Mouse (Mus musculus): ENCODE measurements around the gene Cdc26. TPM values are rescaled to one million over a fixed set of nuclear protein-coding genes. Genes with fewer than 3 reads are reported as not detected.

Gene Cdc26
- polyA plus RNA-seq, 1 experiment from 2014 or later = 54.2 TPM

DNA sequence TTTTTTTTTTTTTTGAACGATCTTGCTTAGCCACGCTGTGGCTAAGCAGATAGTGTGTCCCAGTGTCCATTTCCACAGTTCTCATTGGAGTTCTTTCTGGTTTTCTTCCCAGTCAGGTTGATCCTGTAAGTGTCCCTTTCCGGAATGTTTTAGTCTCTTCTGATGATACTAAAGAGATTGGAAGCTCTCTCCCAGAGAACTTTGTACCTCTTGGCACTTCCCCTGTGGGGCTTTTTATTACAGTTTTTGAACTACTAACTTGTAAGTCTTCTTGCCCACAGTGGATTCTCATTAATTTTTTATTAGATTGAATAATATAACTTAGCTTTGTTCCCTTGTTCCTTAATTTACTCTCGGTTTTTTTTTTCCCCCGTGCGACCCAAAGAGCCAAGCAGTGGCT, 46.9 kb downstream of the Cdc26 start:
- Histone ChIP-seq H3K36me3 (ENCODE audit: inconsistent target) (no peaks in the 10 kb centered on the region), H3K79me2 (ENCODE audit: inconsistent target) (peaks cover 86% of the 10 kb centered on the region), H3K27ac (peak overlapping the region; percentile 73), H3K4me3 (ENCODE audit: inconsistent target) (peak overlapping the region; percentile 94)
- 27% methylated on average over 6 of the region's 6 CpGs for WGBS (ENCODE audit: missing documents)

DNA sequence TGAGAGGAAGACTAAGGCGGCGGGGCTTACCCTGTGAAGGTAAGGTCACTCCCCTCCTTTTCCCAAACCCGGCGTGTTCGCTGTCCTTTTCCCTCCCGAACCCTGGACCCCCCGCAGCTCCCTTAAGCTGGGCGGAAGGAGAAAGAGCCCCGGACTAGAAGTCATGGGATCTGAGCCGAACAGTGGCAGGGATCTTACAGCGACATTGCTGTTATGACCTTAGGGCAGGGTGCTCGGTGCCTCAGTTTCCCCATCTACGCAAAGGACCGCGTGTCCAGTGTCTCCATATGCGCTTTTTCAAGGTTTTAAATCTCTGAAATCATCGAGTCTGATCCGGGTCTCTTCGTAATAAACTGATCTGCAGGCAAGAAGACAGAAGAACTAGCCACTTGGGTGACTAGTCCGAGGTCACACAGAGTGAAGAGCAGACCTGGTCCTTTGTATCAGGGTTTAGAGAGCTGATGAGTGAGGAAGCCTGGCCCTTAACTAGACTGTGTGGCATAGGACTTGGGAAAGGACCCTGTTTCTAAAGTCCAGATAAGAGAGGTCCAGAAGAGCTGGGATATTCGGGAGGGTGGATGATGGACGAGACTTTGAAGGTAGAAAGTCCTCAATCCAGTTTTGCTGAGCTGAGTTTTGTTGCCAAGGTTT, 47.5 kb downstream of the Cdc26 start:
- WGBS (ENCODE audit: missing documents) = 2% methylated on average over 21 of the region's 22 CpGs
- no peaks in the 10 kb centered on the region for H3K36me3 ChIP-seq (ENCODE audit: inconsistent target)
- H3K79me2 ChIP-seq (ENCODE audit: inconsistent target) = peaks cover 86% of the 10 kb centered on the region
- H3K27ac ChIP-seq = peak overlapping the region; percentile 73
- H3K4me3 ChIP-seq (ENCODE audit: inconsistent target) = peak overlapping the region; percentile 94

DNA sequence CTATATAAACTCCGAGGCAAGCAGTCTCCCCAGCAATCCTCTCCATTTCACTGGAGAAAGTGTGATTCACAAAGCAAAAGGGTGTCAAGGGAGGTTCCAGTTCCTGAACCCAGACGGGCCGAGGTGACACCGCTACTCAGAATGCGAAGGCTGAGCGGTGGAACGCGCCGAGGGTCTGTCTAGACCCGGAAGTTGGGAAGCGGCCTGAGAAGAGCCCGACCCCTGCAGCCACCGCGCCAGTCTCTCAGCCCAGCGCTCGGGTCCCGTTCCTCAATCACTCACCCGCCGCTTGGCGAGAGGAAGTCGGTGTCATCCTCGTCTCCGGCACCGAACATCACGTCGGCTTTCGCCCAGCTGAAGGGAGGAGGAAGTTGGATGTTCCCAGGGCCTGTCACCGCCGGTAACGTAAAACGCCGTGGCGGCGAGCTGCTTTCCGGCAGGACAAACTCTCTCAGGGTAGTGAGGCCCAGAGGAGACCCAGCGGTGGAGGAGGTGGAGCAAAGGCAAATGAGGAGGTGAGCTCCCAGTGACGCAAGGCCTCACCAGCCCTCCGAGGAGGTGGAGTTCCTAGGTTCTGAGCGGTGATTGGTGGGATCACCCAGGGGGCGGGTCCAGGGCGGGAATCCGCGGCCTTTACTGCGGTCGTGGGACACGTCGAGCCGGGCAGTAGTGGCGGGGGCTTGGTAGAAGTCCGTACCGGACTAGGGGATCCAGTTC, 48.2 kb downstream of the Cdc26 start, which contains the start of the genes Fkbp15 and Slc31a1:
Gene Fkbp15, minus strand, starts transcription at position 461 of the 717 bp plus-strand sequence.
Gene Slc31a1, plus strand, starts transcription at position 640 of the 717 bp plus-strand sequence.
- Histone ChIP-seq H3K79me2 (ENCODE audit: inconsistent target) (peaks cover 86% of the 10 kb centered on the region), H3K4me3 (ENCODE audit: inconsistent target) (peak within 1 kb of the TSS; percentile 94), H3K27ac (peak within 1 kb of the TSS; percentile 94), H3K36me3 (ENCODE audit: inconsistent target) (no peaks in the 10 kb centered on the region)
- under 1% methylated on average over 40 of the region's 51 CpGs for WGBS (ENCODE audit: missing documents)

DNA sequence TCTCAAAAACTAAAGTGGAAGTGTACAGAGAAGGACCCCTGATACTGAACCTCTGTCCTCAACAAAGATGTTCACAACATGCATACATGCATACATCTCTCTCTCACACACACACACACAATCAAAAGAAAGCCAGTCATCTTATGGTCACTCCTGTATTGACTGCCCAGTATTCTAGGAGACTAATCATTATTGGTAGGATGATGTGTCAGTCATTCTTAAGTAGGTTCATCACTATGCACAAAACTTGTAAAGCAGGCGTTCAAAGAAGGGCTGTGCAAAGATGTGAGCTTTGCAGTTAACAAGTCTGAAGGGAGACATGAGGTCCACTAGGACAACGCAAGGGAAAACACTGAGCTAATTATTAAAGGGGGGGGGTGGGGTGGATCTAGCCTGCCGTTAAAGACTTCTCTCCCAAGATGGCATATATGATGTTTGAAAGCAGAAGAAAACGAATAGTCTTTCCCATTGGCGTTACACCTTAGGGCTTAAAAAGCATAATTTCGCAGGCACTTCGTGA, 49.1 kb downstream of the Cdc26 start:
- peak overlapping the region; percentile 94 for H3K27ac ChIP-seq
- WGBS (ENCODE audit: missing documents) = 23% methylated on average over 6 of the region's 7 CpGs
- peaks cover 86% of the 10 kb centered on the region for H3K79me2 ChIP-seq (ENCODE audit: inconsistent target)
- peak overlapping the region; percentile 94 for H3K4me3 ChIP-seq (ENCODE audit: inconsistent target)
- no peaks in the 10 kb centered on the region for H3K36me3 ChIP-seq (ENCODE audit: inconsistent target)

DNA sequence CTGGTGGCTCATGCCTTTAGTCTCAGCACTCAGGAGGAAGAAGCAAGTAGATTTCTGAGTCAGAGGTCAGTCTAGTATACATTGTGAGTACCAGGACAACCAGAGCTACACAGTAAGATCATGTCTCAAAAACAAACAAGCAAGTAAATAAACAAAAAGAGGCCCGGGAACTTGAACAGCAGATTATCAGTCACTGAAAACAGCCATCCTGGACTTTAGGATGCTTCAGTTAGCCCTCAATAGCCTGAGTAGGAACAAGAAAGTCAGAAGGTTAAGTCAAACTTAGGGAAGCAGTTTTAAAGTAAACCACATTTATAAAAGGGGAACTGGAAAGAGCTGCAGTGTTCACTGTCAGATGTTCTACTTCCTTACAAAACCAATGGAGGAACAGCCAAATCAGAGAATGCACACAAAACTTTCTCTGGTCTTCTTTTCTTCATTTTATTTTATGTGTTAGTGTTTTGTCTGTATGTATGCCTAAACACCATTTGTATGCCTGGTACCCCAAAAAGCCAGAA, 50.8 kb downstream of the Cdc26 start:
- H3K27ac ChIP-seq = peak overlapping the region; percentile 94
- peaks cover 2% of the 10 kb centered on the region; the same call in 1 of the 2 replicates for H3K36me3 ChIP-seq (ENCODE audit: inconsistent target)
- H3K79me2 ChIP-seq (ENCODE audit: inconsistent target) = peaks cover 86% of the 10 kb centered on the region
- no peak overlapping the region for H3K4me3 ChIP-seq (ENCODE audit: inconsistent target)
- 0% methylated on average over 1 of the region's 1 CpGs for WGBS (ENCODE audit: missing documents)

DNA sequence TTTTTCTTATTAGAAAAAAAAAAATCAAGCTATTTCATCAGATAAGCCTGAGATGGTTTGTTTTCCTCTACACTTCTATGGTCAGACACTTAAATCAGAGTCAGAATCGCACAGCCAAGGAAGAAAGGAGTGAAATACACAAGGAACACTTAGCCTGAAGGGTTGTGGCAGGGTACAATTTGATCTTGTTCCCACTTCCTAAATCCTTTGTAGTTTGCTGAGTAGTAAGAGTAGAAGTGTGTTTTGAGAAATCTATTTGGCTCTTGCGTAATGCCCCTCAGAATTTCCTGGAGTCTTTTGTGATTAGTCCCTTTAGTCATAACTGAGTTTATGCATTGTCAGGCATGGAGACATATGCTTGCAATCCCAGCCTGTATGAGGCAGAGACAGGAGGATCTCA, 59.1 kb downstream of the Cdc26 start:
- peak overlapping the region; percentile 73 for H3K27ac ChIP-seq
- WGBS (ENCODE audit: missing documents) = 23% methylated on average over 2 of the region's 2 CpGs
- no peak overlapping the region for H3K4me3 ChIP-seq (ENCODE audit: inconsistent target)
- H3K79me2 ChIP-seq (ENCODE audit: inconsistent target) = peaks cover 88% of the 10 kb centered on the region
- peaks cover 34% of the 10 kb centered on the region for H3K36me3 ChIP-seq (ENCODE audit: inconsistent target)

DNA sequence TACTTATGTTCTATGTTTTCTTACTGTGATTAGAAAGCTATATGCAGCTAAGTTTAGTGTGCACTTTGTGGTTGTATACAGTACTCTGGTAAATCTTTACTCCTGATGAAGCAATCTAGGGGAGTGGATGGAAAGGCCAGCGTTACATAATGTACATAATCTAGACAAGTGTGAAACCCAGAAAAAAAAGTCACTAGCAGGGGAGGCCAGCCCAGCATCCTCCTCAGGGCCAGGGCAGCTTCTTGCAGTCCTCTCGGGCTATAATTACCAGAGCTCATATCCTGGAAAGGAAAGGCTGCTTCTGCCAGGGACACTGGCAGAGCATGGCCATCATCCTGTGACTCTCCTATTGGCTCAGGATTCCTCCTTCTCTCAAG, 60.1 kb downstream of the Cdc26 start:
- 36% methylated on average over 2 of the region's 2 CpGs for WGBS (ENCODE audit: missing documents)
- H3K4me3 ChIP-seq (ENCODE audit: inconsistent target) = no peak overlapping the region
- H3K27ac ChIP-seq = peak overlapping the region; percentile 73
- peaks cover 45% of the 10 kb centered on the region for H3K36me3 ChIP-seq (ENCODE audit: inconsistent target)
- peaks cover 88% of the 10 kb centered on the region for H3K79me2 ChIP-seq (ENCODE audit: inconsistent target)

DNA sequence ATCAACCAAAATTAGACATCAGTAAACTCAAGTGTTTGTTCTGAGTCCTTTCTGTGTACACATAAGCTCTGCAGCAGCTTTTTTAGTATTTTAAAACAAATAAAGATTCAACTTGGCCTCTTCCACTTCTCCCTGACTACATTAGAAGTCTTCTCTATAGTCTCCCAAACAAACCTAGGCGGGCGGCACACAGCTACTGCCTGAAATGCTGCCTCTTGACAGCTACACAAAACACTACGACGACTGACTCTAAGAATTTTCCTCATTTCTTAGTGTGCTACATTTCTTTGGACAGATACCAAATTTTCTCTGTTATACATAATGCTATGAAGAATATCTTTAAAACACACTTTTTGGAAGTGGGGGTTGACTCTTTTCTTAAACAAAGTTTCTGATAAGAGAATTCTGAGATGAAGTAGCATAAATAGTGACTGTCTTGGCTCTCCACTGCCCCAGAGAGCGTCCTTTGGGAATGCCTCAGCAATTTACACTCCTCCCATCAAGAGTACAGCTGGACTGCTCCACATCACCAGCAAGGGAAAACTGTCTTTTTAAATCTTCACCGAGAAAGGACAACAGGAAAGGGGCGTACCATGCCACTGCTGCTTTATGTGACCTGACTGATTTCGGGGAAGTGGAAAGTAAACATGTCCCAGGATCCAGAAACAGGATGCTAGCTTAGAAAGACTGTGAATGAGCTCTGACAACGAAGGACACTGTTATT, 60.7 kb downstream of the Cdc26 start:
- 67% methylated on average over 9 of the region's 9 CpGs for WGBS (ENCODE audit: missing documents)
- Histone ChIP-seq H3K4me3 (ENCODE audit: inconsistent target) (no peak overlapping the region), H3K27ac (peak overlapping the region; percentile 73), H3K36me3 (ENCODE audit: inconsistent target) (peaks cover 49% of the 10 kb centered on the region), H3K79me2 (ENCODE audit: inconsistent target) (peaks cover 88% of the 10 kb centered on the region)

DNA sequence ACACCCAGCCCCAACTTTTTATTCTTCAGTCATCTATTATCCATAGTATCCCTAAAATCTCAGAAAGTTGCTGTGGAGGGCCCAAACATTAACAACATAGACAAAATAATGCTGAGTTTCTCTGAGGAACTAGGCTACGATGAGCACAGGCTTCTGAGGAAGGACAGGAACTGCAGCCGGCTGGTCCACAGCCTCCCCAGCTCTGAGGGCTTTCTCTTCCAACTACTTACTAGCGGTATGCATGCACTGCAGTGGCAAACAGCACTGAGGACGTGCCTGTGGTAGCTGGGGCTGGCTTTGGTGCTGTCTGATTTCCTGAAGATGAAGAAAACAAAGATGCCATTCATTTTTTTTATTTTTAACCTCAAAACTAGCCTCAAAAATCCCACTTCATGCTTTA, 62.6 kb downstream of the Cdc26 start:
- peaks cover 76% of the 10 kb centered on the region for H3K79me2 ChIP-seq (ENCODE audit: inconsistent target)
- H3K27ac ChIP-seq = no peak overlapping the region
- no peak overlapping the region for H3K4me3 ChIP-seq (ENCODE audit: inconsistent target)
- WGBS (ENCODE audit: missing documents) = 80% methylated on average over 4 of the region's 4 CpGs
- peaks cover 50% of the 10 kb centered on the region for H3K36me3 ChIP-seq (ENCODE audit: inconsistent target)

DNA sequence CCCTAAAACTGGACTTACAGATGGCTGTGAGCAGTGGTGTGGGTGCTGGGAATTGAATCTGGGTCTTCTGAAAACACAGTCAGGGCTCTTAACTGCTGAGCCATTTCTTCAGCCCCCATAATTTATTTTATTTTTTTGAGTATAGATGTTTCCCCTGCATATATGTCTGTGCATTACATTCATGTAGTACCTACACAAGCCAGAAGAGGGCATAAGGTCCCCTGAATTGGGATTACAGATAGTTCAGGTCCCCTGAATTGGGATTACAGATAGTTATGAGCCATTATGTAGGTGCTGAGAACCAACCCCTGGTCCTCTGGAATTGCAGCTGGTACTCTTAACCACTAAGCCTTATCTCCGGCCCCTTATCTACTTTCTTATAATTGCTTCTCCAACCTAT, 64.4 kb downstream of the Cdc26 start:
- peaks cover 66% of the 10 kb centered on the region for H3K36me3 ChIP-seq (ENCODE audit: inconsistent target)
- WGBS (ENCODE audit: missing documents) = 100% methylated on average over 1 of the region's 1 CpGs
- peaks cover 67% of the 10 kb centered on the region for H3K79me2 ChIP-seq (ENCODE audit: inconsistent target)
- H3K27ac ChIP-seq = no peak overlapping the region
- H3K4me3 ChIP-seq (ENCODE audit: inconsistent target) = no peak overlapping the region

DNA sequence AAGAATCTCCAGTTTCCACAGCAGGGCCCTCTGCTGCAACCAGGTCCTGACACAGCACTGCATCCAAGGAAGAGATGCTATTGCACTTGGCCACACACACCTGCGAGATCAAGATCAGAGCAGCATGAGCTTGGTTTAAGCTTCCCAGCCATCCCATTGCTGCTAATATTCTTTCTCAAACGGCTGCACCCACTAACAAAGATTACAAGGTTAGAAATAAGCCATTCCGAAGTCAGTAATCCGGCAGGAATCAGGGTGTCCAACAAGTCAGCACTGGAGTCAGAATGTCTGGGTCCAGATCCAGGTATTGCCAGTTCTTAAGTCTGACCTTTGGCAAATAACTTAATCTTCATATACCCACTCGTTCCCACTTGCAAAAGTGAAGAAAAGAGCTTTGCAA, 69.9 kb downstream of the Cdc26 start:
- peaks cover 12% of the 10 kb centered on the region; the same call in 1 of the 2 replicates for H3K79me2 ChIP-seq (ENCODE audit: inconsistent target)
- H3K4me3 ChIP-seq (ENCODE audit: inconsistent target) = no peak overlapping the region
- H3K36me3 ChIP-seq (ENCODE audit: inconsistent target) = peaks cover 88% of the 10 kb centered on the region

More for the DNA sequence above, 69.9 kb downstream of the Cdc26 start:
- no peak overlapping the region for H3K27ac ChIP-seq
- 96% methylated on average over 5 of the region's 5 CpGs for whole genome bisulfite sequencing (ENCODE audit: missing documents)

Other genes starting within 250 kb of the Cdc26 start
- 0.04 TPM in 1 of 3 replicates, not detected in the others for gene Zfp37, start 177.6 kb downstream of the Cdc26 start, polyA plus RNA-seq (2018)
- 40.1 to 89.6 TPM (median 57.2 TPM) in 3 replicates for gene Slc31a2, start 146.1 kb downstream of the Cdc26 start, polyA plus RNA-seq (2018)
- gene Fkbp15, start 48.1 kb downstream of the Cdc26 start, polyA plus RNA-seq (2018) = 137 to 171 TPM (median 154 TPM) in 3 replicates
- gene Slc31a1, start 47.9 kb downstream of the Cdc26 start, polyA plus RNA-seq (2018) = 73.8 to 99.5 TPM (median 84.1 TPM) in 3 replicates
- 6.8 to 12.3 TPM (median 10.3 TPM) in 3 replicates for gene Prpf4, start 155 bp upstream of the Cdc26 start, polyA plus RNA-seq (2018)
- gene Rnf183, start 26.6 kb upstream of the Cdc26 start, polyA plus RNA-seq (2018) = not detected in 3 replicates
- 0.09 TPM in 1 of 3 replicates, not detected in the others for gene Wdr31, start 62.3 kb upstream of the Cdc26 start, polyA plus RNA-seq (2018)
- 0.13 to 0.17 TPM in 2 of 3 replicates, not detected in the other for gene Bspry, start 71.4 kb upstream of the Cdc26 start, polyA plus RNA-seq (2018)
- gene Hdhd3, start 94.8 kb upstream of the Cdc26 start, polyA plus RNA-seq (2018) = 1.3 to 3.1 TPM (median 1.4 TPM) in 3 replicates
- gene Alad, start 111.3 kb upstream of the Cdc26 start, polyA plus RNA-seq (2018) = 5.7 to 18.2 TPM (median 8.2 TPM) in 3 replicates
- 25.5 to 44.3 TPM (median 40.8 TPM) in 3 replicates for gene Pole3, start 116.4 kb upstream of the Cdc26 start, polyA plus RNA-seq (2018)
- gene 4933430I17Rik, start 116.7 kb upstream of the Cdc26 start, polyA plus RNA-seq (2018) = 0.87 to 3.3 TPM (median 2.3 TPM) in 3 replicates
- 12.8 to 17.4 TPM (median 14.9 TPM) in 3 replicates for gene Rgs3, start 151.2 kb upstream of the Cdc26 start, polyA plus RNA-seq (2018)